Mouse (Mus musculus) neural tube, embryonic 13.5 days (tissue): ENCODE measurements around the gene Cux1. TPM values are rescaled to one million over a fixed set of nuclear protein-coding genes. Genes with fewer than 3 reads are reported as not detected.
A peak's percentile ranks its signal among the peaks of the same experiment; 100 is the strongest.

Experiments
- ATAC-seq: fragments of 200-750 bp; cut with Nextera tagmentation; 2 replicates; pipeline ENCODE4 v1.8.0; 2017; ENCODE audit warnings: low read depth, mild to moderate bottlenecking, moderate TSS enrichment, moderate library complexity
- H3K27ac ChIP-seq: fragments of 300-500 bp; sonication (generic); replicated peaks from 2 replicates; pipeline ENCODE4 v1.5.1; 2015; ENCODE audit warnings: moderate library complexity, mild to moderate bottlenecking, inconsistent platforms
- H3K27me3 ChIP-seq: fragments of 300-500 bp; sonication (generic); 2 replicates; pipeline ENCODE4 v1.6.1; 2015; ENCODE audit warnings: mild to moderate bottlenecking, inconsistent platforms
- H3K36me3 ChIP-seq: fragments of 300-500 bp; sonication (generic); 2 replicates; pipeline ENCODE4 v1.6.1; 2015; ENCODE audit warnings: mild to moderate bottlenecking, inconsistent platforms
- H3K4me1 ChIP-seq: fragments of 300-500 bp; sonication (generic); replicated peaks from 2 replicates; pipeline ENCODE4 v1.6.1; 2015; ENCODE audit warnings: inconsistent platforms
- H3K4me2 ChIP-seq: fragments of 300-500 bp; sonication (generic); 2 replicates; pipeline ENCODE4 v1.6.1; 2015; ENCODE audit warnings: inconsistent platforms, mild to moderate bottlenecking, moderate library complexity
- H3K4me3 ChIP-seq: fragments of 300-500 bp; sonication (generic); 2 replicates; pipeline ENCODE4 v1.5.1; 2015; ENCODE audit warnings: mild to moderate bottlenecking, inconsistent platforms
- H3K9ac ChIP-seq: fragments of 300-500 bp; sonication (generic); 2 replicates; pipeline ENCODE4 v1.6.1; 2015; ENCODE audit warnings: moderate library complexity, mild to moderate bottlenecking, inconsistent platforms
- H3K9me3 ChIP-seq: fragments of 300-500 bp; sonication (generic); 2 replicates; pipeline ENCODE4 v1.6.1; 2016; ENCODE audit warnings: inconsistent platforms
- WGBS: fragments of 180-500 bp; shearing (Covaris S2); methylation state at CpG from one replicate; pipeline ENCODE4 v1.1.7; 2015; 5-methylcytosine and 5-hydroxymethylcytosine counted together
- polyA plus RNA-seq: library from polyadenylated mRNA; unstranded; fragments of >200 nt; fragmentation: Nextera tagmentation; extraction: Ambion mirVana; gene quantifications from 2 replicates; pipeline ENCODE4 v1.2.1, GENCODE M21; 2015

The Cux1 gene
- polyA plus RNA-seq, 1 experiment from 2014 or later = 93.9 TPM

- H3K4me2 ChIP-seq = no peak overlapping the region
- no peak for ATAC-seq
- no peaks in the 10 kb centered on the region for H3K9me3 ChIP-seq
- H3K4me1 ChIP-seq = peaks cover 47% of the 10 kb centered on the region
- H3K4me3 ChIP-seq = no peak overlapping the region
- H3K27ac ChIP-seq = no peak overlapping the region
- H3K9ac ChIP-seq = no peak overlapping the region
- 57% methylated on average over 6 of the region's 6 CpGs for WGBS
- H3K36me3 ChIP-seq = no peaks in the 10 kb centered on the region
- H3K27me3 ChIP-seq = no peaks in the 10 kb centered on the region
These were observed 53.1 kb downstream of the Cux1 start for GRCm38 (mm10) chr5:136514049-136514677.

GRCm38 (mm10) chr5:136512103-136512674 is 55.1 kb downstream of the Cux1 start:
- Histone ChIP-seq H3K4me2 (no peak overlapping the region), H3K9ac (no peak overlapping the region), H3K4me1 (peaks cover 44% of the 10 kb centered on the region), H3K36me3 (no peaks in the 10 kb centered on the region), H3K4me3 (no peak overlapping the region), H3K27me3 (no peaks in the 10 kb centered on the region), H3K27ac (no peak overlapping the region), H3K9me3 (no peaks in the 10 kb centered on the region)
- 91% methylated on average over 2 of the region's 2 CpGs for WGBS
- ATAC-seq = no peak

- no peak overlapping the region for H3K4me2 ChIP-seq
- H3K36me3 ChIP-seq = no peaks in the 10 kb centered on the region
- H3K9ac ChIP-seq = no peak overlapping the region
- H3K4me1 ChIP-seq = peaks cover 42% of the 10 kb centered on the region
- ATAC-seq = no peak
- no peaks in the 10 kb centered on the region for H3K9me3 ChIP-seq
- no peaks in the 10 kb centered on the region for H3K27me3 ChIP-seq
- no peak overlapping the region for H3K4me3 ChIP-seq
- WGBS = 58% methylated on average over 7 of the region's 7 CpGs
- H3K27ac ChIP-seq = 0 out of 2 replicates have a peak overlapping the region, but pooled peaks have one; percentile 33
These were observed 55.9 kb downstream of the Cux1 start for GRCm38 (mm10) chr5:136511378-136511777.

GRCm38 (mm10) chr5:136510609-136511008 is 56.7 kb downstream of the Cux1 start:
- Histone ChIP-seq H3K9me3 (no peaks in the 10 kb centered on the region), H3K27ac (no peak overlapping the region), H3K4me2 (no peak overlapping the region), H3K36me3 (no peaks in the 10 kb centered on the region), H3K4me1 (peaks cover 42% of the 10 kb centered on the region), H3K27me3 (no peaks in the 10 kb centered on the region), H3K9ac (no peak overlapping the region), H3K4me3 (no peak overlapping the region)
- 93% methylated on average over 5 of the region's 5 CpGs for WGBS
- ATAC-seq = no peak

- H3K9me3 ChIP-seq = no peaks in the 10 kb centered on the region
- H3K4me1 ChIP-seq = peaks cover 46% of the 10 kb centered on the region
- H3K4me3 ChIP-seq = no peak overlapping the region
- no peak overlapping the region for H3K27ac ChIP-seq
- H3K27me3 ChIP-seq = no peaks in the 10 kb centered on the region
- no peak overlapping the region for H3K9ac ChIP-seq
- no peak overlapping the region for H3K4me2 ChIP-seq
- ATAC-seq = no peak
- no peaks in the 10 kb centered on the region for H3K36me3 ChIP-seq
- WGBS = 84% methylated on average over 4 of the region's 4 CpGs
These were observed 59.7 kb downstream of the Cux1 start for GRCm38 (mm10) chr5:136507629-136508028.

GRCm38 (mm10) chr5:136506262-136506661 is 61.0 kb downstream of the Cux1 start:
- Histone ChIP-seq H3K27ac (no peak overlapping the region), H3K9ac (no peak overlapping the region), H3K4me1 (peaks cover 43% of the 10 kb centered on the region), H3K4me2 (no peak overlapping the region), H3K36me3 (no peaks in the 10 kb centered on the region), H3K4me3 (no peak overlapping the region), H3K9me3 (no peaks in the 10 kb centered on the region), H3K27me3 (no peaks in the 10 kb centered on the region)
- ATAC-seq = no peak
- WGBS = 96% methylated on average over 1 of the region's 1 CpGs

GRCm38 (mm10) chr5:136502491-136503086 is 64.7 kb downstream of the Cux1 start:
- Histone ChIP-seq H3K9me3 (no peaks in the 10 kb centered on the region), H3K4me1 (peaks cover 70% of the 10 kb centered on the region), H3K4me2 (no peak overlapping the region), H3K27ac (no peak overlapping the region), H3K4me3 (no peak overlapping the region), H3K36me3 (no peaks in the 10 kb centered on the region), H3K9ac (no peak overlapping the region), H3K27me3 (no peaks in the 10 kb centered on the region)
- no peak for ATAC-seq
- 69% methylated on average over 5 of the region's 5 CpGs for WGBS

- peaks cover 75% of the 10 kb centered on the region for H3K4me1 ChIP-seq
- H3K27ac ChIP-seq = peak overlapping the region; percentile 23; the same call in 1 of the 2 replicates
- no peaks in the 10 kb centered on the region for H3K27me3 ChIP-seq
- H3K36me3 ChIP-seq = no peaks in the 10 kb centered on the region
- no peak overlapping the region for H3K4me2 ChIP-seq
- H3K9me3 ChIP-seq = no peaks in the 10 kb centered on the region
- no peak overlapping the region for H3K4me3 ChIP-seq
- H3K9ac ChIP-seq = no peak overlapping the region
- no peak for ATAC-seq
- 41% methylated on average over 6 of the region's 6 CpGs for WGBS
These were observed 66.9 kb downstream of the Cux1 start for GRCm38 (mm10) chr5:136500307-136500871.

GRCm38 (mm10) chr5:136499316-136499715 is 68.0 kb downstream of the Cux1 start:
- Histone ChIP-seq H3K9ac (no peak overlapping the region), H3K9me3 (no peaks in the 10 kb centered on the region), H3K4me3 (no peak overlapping the region), H3K4me2 (no peak overlapping the region), H3K36me3 (no peaks in the 10 kb centered on the region), H3K4me1 (peaks cover 74% of the 10 kb centered on the region), H3K27me3 (no peaks in the 10 kb centered on the region), H3K27ac (no peak overlapping the region)
- 77% methylated on average over 2 of the region's 2 CpGs for WGBS
- no peak for ATAC-seq

GRCm38 (mm10) chr5:136498741-136499140 is 68.5 kb downstream of the Cux1 start:
- Histone ChIP-seq H3K4me1 (peaks cover 69% of the 10 kb centered on the region), H3K36me3 (no peaks in the 10 kb centered on the region), H3K27me3 (no peaks in the 10 kb centered on the region), H3K4me3 (no peak overlapping the region), H3K9me3 (no peaks in the 10 kb centered on the region), H3K4me2 (no peak overlapping the region), H3K27ac (no peak overlapping the region), H3K9ac (no peak overlapping the region)
- ATAC-seq = no peak
- 92% methylated on average over 3 of the region's 3 CpGs for WGBS

- Histone ChIP-seq H3K4me2 (no peak overlapping the region), H3K9ac (no peak overlapping the region), H3K4me1 (peaks cover 63% of the 10 kb centered on the region), H3K27ac (no peak overlapping the region), H3K27me3 (no peaks in the 10 kb centered on the region), H3K36me3 (no peaks in the 10 kb centered on the region), H3K9me3 (no peaks in the 10 kb centered on the region), H3K4me3 (no peak overlapping the region)
- no peak for ATAC-seq
- 72% methylated on average over 2 of the region's 2 CpGs for WGBS
These were observed 70.0 kb downstream of the Cux1 start for GRCm38 (mm10) chr5:136497301-136497700.

GRCm38 (mm10) chr5:136495581-136495980 is 71.7 kb downstream of the Cux1 start:
- Histone ChIP-seq H3K4me3 (no peak overlapping the region), H3K36me3 (no peaks in the 10 kb centered on the region), H3K9me3 (no peaks in the 10 kb centered on the region), H3K9ac (no peak overlapping the region), H3K27me3 (no peaks in the 10 kb centered on the region), H3K4me2 (no peak overlapping the region), H3K4me1 (peaks cover 54% of the 10 kb centered on the region), H3K27ac (no peak overlapping the region)
- no peak for ATAC-seq
- WGBS = 87% methylated on average over 3 of the region's 3 CpGs
